Mouse (Mus musculus): Measurements from ENCODE around the gene Adarb1.

DNA sequence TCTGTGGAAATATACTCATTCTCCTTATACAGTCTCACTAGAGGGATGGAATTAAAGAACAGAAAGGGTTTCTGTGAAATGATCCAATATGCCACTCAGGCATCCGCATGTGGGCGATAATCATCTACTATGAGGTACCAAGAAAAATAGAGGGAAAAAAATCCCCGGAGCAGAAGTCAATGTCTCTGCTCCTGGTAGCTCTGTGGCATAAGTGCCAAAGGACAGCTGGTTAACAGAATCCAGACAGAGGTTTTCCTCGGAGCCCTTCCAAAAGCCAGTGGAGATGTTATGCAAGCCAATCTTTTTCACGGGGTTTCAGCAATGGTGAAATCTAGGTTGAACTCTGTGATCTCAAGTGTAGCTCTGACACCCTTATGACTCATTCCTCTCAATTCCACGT lies 11.6 kb downstream of the Adarb1 start:
- no peak for TF ChIP-seq CTCF (IDR thresholded peaks at IDR 0.05; ENCODE audit: borderline replicate concordance, control insufficient read depth, extremely low read depth, insufficient read depth, low read length, poor library complexity)
- TF ChIP-seq POLR2A (IDR thresholded peaks at IDR 0.05; ENCODE audit: control insufficient read depth, extremely low read depth, insufficient read depth, low read length, poor library complexity): no peak
